Mouse (Mus musculus): ENCODE measurements around the gene Ddx3x.
"Not testable (repeated sequence)": the region's sequence is repeated elsewhere in the genome, so short reads cannot be mapped to it uniquely, and the experiment has no call there.

Gene Ddx3x

GRCm38 (mm10) chrX:13281329-13282088, 739 bp downstream of the Ddx3x start:
- DNase-seq (ENCODE audit: extremely low read depth, low read depth): no peak

GRCm38 (mm10) chrX:13282089-13282850, 1.5 kb downstream of the Ddx3x start:
- no peak for DNase-seq (ENCODE audit: extremely low read depth, low read depth)

- DNase-seq (ENCODE audit: extremely low read depth, low read depth): no peak
Observed at GRCm38 (mm10) chrX:13285772-13286171, 5.0 kb downstream of the Ddx3x start.

GRCm38 (mm10) chrX:13294505-13295228, 13.9 kb downstream of the Ddx3x start:
- no peak for DNase-seq (ENCODE audit: extremely low read depth, low read depth)

- DNase-seq (ENCODE audit: extremely low read depth, low read depth): no peak
Observed at GRCm38 (mm10) chrX:13295229-13295571, 14.4 kb downstream of the Ddx3x start.

- DNase-seq (ENCODE audit: extremely low read depth, low read depth): not testable (repeated sequence)
Observed at GRCm38 (mm10) chrX:13296241-13296640, 15.5 kb downstream of the Ddx3x start.

GRCm38 (mm10) chrX:13306190-13306589, 25.4 kb downstream of the Ddx3x start:
- no peak for DNase-seq (ENCODE audit: extremely low read depth, low read depth)

GRCm38 (mm10) chrX:13311396-13311795, 30.6 kb downstream of the Ddx3x start:
- DNase-seq (ENCODE audit: extremely low read depth, low read depth): peak; percentile 43

- DNase-seq (ENCODE audit: extremely low read depth, low read depth): no peak
Observed at GRCm38 (mm10) chrX:13329611-13330010, 48.8 kb downstream of the Ddx3x start.
